Mouse (Mus musculus): ENCODE measurements around the gene Arpc5l.

DNA sequence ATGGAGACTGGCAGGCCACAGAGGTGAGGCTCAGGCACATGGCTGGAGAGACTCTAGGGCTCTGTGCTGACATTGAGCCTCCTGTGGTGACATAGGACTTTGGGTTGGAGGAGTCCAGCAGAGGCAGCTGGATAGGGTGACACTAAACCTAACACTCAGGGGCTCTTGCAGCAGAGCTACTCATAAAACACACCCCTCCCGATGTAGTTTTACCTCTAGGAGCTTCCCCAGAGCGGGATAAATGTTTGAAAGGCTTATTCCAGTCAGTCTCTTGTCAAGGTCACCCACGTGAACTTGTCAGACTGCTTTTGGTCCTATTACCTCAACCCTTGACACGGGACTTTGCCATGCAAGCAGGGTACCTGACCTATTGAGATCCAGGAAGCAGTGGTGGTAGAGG, 5.8 kb upstream of the Arpc5l start:
- TF ChIP-seq CTCF (IDR thresholded peaks at IDR 0.05; ENCODE audit: low read depth) = no peak
- TF ChIP-seq EP300 (IDR thresholded peaks at IDR 0.05; ENCODE audit: low read depth) = no peak
